Mouse (Mus musculus): ENCODE data around the gene Arhgef28. TPM values are rescaled to one million over a fixed set of nuclear protein-coding genes. Genes with fewer than 3 reads are reported as not detected.

Gene Arhgef28
- polyA plus RNA-seq, 1 experiment from 2014 or later, result 16.7 TPM

- H3K36me3 ChIP-seq, result no peaks in the 10 kb centered on the region
- 25% methylated on average over 12 of the region's 12 CpGs for WGBS
- ATAC-seq (ENCODE audit: low FRiP score), result peak; percentile 63
- peak overlapping the region; percentile 43 for H3K4me3 ChIP-seq
- peak overlapping the region; percentile 59 for H3K9ac ChIP-seq
- peak overlapping the region; percentile 92 for H3K4me2 ChIP-seq (replicated peaks)
- H3K4me1 ChIP-seq, result peaks cover 16% of the 10 kb centered on the region
- no peaks in the 10 kb centered on the region for H3K9me3 ChIP-seq (replicated peaks)
- peak overlapping the region; percentile 71 for H3K27ac ChIP-seq
- peaks cover 18% of the 10 kb centered on the region; the same call in 1 of the 2 replicates for H3K27me3 ChIP-seq
Measured at GRCm38 (mm10) chr13:98016923-98017588, 189.2 kb downstream of the Arhgef28 start.

GRCm38 (mm10) chr13:98015981-98016922, 190.0 kb downstream of the Arhgef28 start:
- no peaks in the 10 kb centered on the region for H3K36me3 ChIP-seq
- no peaks in the 10 kb centered on the region for H3K9me3 ChIP-seq (replicated peaks)
- peak; percentile 63 for ATAC-seq (ENCODE audit: low FRiP score)
- peak overlapping the region; percentile 43 for H3K4me3 ChIP-seq
- H3K27ac ChIP-seq, result peak overlapping the region; percentile 71
- peaks cover 16% of the 10 kb centered on the region for H3K4me1 ChIP-seq
- WGBS, result 6% methylated on average over 33 of the region's 33 CpGs
- peaks cover 18% of the 10 kb centered on the region; the same call in 1 of the 2 replicates for H3K27me3 ChIP-seq
- peak overlapping the region; percentile 92 for H3K4me2 ChIP-seq (replicated peaks)
- peak overlapping the region; percentile 59 for H3K9ac ChIP-seq

- Histone ChIP-seq H3K4me3 (0 out of 2 replicates have a peak overlapping the region, but pooled peaks have one; percentile 43), H3K36me3 (no peaks in the 10 kb centered on the region), H3K27ac (no peak overlapping the region), H3K9ac (no peak overlapping the region), H3K27me3 (peaks cover 18% of the 10 kb centered on the region; the same call in 1 of the 2 replicates), H3K9me3 (replicated peaks) (no peaks in the 10 kb centered on the region), H3K4me1 (peaks cover 16% of the 10 kb centered on the region), H3K4me2 (replicated peaks) (peak overlapping the region; percentile 92)
- WGBS, result 63% methylated on average over 3 of the region's 3 CpGs
- no peak for ATAC-seq (ENCODE audit: low FRiP score)
Measured at GRCm38 (mm10) chr13:98014892-98015291, 191.3 kb downstream of the Arhgef28 start.

DNA sequence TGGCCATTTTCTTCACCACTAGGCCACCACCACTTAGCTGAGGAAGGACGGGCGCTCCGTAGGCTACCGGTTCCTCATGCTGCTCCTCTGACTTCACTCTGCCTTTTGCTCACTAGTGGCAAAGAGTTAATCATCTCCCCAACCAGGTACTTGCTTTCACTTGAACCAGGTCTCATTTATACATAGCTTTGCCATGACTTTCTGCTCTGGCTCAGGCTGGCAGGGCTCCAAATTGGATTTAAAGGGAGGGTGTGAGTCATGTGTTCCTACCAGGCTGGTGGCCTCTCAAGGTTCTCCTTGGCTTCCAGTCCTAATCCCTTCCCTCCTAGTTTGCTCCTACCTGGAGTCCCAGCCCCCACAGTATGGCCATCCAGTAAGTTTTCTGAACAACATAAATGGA, 192.5 kb downstream of the Arhgef28 start:
- Histone ChIP-seq H3K9me3 (replicated peaks) (no peaks in the 10 kb centered on the region), H3K36me3 (no peaks in the 10 kb centered on the region), H3K4me1 (peaks cover 16% of the 10 kb centered on the region), H3K9ac (no peak overlapping the region), H3K4me3 (no peak overlapping the region), H3K27ac (no peak overlapping the region), H3K27me3 (peaks cover 18% of the 10 kb centered on the region; the same call in 1 of the 2 replicates), H3K4me2 (replicated peaks) (no peak overlapping the region)
- WGBS, result 95% methylated on average over 4 of the region's 4 CpGs
- ATAC-seq (ENCODE audit: low FRiP score), result no peak

GRCm38 (mm10) chr13:98011931-98012341, 194.3 kb downstream of the Arhgef28 start:
- Histone ChIP-seq H3K36me3 (no peaks in the 10 kb centered on the region), H3K9ac (no peak overlapping the region), H3K4me3 (no peak overlapping the region), H3K27me3 (peaks cover 14% of the 10 kb centered on the region; the same call in 1 of the 2 replicates), H3K4me1 (peaks cover 13% of the 10 kb centered on the region), H3K9me3 (replicated peaks) (no peaks in the 10 kb centered on the region), H3K4me2 (replicated peaks) (no peak overlapping the region), H3K27ac (no peak overlapping the region)
- 51% methylated on average over 6 of the region's 6 CpGs for WGBS
- no peak for ATAC-seq (ENCODE audit: low FRiP score)

- no peaks in the 10 kb centered on the region for H3K9me3 ChIP-seq (replicated peaks)
- H3K4me1 ChIP-seq, result no peaks in the 10 kb centered on the region
- H3K9ac ChIP-seq, result no peak overlapping the region
- 73% methylated on average over 4 of the region's 4 CpGs for WGBS
- no peaks in the 10 kb centered on the region for H3K36me3 ChIP-seq
- ATAC-seq (ENCODE audit: low FRiP score), result no peak
- no peaks in the 10 kb centered on the region for H3K27me3 ChIP-seq
- no peak overlapping the region for H3K4me3 ChIP-seq
- H3K4me2 ChIP-seq (replicated peaks), result no peak overlapping the region
- H3K27ac ChIP-seq, result no peak overlapping the region
Measured at GRCm38 (mm10) chr13:98009070-98009469, 197.2 kb downstream of the Arhgef28 start.

- H3K4me2 ChIP-seq (replicated peaks), result no peak overlapping the region
- no peaks in the 10 kb centered on the region for H3K27me3 ChIP-seq
- no peaks in the 10 kb centered on the region for H3K36me3 ChIP-seq
- WGBS, result 94% methylated on average over 9 of the region's 10 CpGs
- H3K9me3 ChIP-seq (replicated peaks), result no peaks in the 10 kb centered on the region
- H3K4me3 ChIP-seq, result no peak overlapping the region
- ATAC-seq (ENCODE audit: low FRiP score), result no peak
- no peak overlapping the region for H3K9ac ChIP-seq
- no peaks in the 10 kb centered on the region for H3K4me1 ChIP-seq
- no peak overlapping the region for H3K27ac ChIP-seq
Measured at GRCm38 (mm10) chr13:98008588-98008987, 197.7 kb downstream of the Arhgef28 start.

DNA sequence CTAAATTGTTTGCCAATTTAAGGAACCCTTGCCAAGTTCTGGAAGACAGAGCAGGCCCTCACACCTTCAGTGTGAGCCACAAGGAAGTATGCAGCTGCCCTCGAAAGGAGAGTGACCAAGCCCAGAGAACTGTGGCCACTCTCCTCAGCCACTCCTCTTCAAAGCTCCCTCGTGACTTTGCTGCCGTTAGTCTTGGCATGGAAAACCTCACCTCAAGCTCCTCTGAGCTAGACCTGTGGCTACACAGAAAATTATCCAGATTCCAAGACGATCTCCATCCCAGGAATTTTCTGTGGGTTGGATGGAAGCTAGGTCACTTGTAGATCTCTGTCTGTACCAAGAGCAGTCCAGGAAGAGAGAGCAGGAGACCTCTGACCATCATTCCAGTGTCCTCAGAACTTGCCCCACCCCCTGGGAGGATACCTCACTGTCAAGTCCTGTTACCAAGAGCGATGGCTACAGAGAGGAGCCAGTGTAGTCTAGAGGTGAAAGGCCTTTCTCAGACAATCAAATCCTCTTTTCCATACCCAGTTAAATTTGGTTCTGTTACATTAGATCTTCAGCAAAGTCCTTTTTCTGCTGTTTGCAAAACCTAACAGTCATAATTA, 200.5 kb downstream of the Arhgef28 start:
- WGBS, result 85% methylated on average over 5 of the region's 5 CpGs
- Histone ChIP-seq H3K9ac (no peak overlapping the region), H3K4me3 (no peak overlapping the region), H3K4me2 (replicated peaks) (no peak overlapping the region), H3K27me3 (no peaks in the 10 kb centered on the region), H3K36me3 (no peaks in the 10 kb centered on the region), H3K4me1 (no peaks in the 10 kb centered on the region), H3K27ac (no peak overlapping the region), H3K9me3 (replicated peaks) (no peaks in the 10 kb centered on the region)
- ATAC-seq (ENCODE audit: low FRiP score), result no peak

DNA sequence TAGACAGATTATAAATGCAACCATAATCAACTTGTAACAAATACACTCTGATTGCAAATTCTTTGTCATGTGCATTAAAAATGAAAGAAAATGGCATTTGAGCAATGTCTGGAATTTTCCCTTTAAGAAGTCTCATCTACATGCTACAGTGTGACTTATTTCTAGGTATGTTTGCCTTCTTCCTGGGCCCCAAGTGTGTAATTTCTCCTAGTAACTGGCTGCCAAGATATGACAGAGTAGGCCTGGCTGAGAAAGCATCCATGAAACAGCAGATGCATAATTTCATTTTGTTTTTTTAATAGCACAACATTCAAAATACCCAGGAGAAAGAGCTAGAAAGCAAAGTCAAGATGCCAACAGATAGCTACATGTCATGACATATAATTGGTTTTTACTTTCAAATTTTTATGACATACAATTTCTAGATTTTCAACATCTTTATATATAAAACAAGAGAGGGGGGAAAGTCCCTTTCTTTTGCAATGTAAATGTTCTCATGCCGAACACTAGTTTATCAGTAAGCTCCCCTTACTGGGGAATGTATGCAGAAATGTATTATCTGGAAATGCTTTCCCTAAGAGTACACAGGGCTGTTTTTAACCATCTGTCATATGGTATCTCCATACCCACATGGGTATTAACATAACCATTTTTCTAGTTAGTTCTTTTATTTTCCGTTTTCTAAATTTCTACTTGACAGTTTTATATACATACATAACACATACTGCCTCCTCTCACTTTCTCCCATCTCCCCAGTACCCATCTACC, 201.4 kb downstream of the Arhgef28 start:
- 90% methylated on average over 2 of the region's 2 CpGs for WGBS

DNA sequence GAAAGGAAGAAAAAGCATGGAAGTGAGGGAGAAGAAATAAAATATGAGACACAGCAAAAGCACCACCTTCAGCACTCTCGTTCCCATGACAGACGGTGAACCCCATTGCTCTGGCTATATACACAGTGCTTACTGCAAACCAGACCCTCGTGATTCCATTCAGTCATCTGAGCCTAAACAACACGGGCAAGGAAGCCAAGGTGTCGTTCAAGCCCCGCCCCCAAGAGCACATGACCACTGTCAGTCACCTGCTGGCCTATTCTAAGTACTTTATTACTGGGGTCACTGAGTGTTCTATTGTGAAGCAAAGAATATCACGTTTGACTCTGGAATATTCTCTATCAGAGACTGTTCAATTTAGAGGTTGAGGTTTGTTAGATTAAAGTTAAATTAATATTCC, 202.5 kb downstream of the Arhgef28 start:
- no peak overlapping the region for H3K27ac ChIP-seq
- peaks cover 1% of the 10 kb centered on the region for H3K4me1 ChIP-seq
- no peak overlapping the region for H3K9ac ChIP-seq
- ATAC-seq (ENCODE audit: low FRiP score), result no peak
- H3K36me3 ChIP-seq, result no peaks in the 10 kb centered on the region
- H3K4me2 ChIP-seq (replicated peaks), result no peak overlapping the region
- H3K9me3 ChIP-seq (replicated peaks), result no peaks in the 10 kb centered on the region
- no peaks in the 10 kb centered on the region for H3K27me3 ChIP-seq
- H3K4me3 ChIP-seq, result no peak overlapping the region
- WGBS, result 52% methylated on average over 7 of the region's 7 CpGs

More for the DNA sequence above, 201.4 kb downstream of the Arhgef28 start:
- no peak overlapping the region for H3K27ac ChIP-seq
- H3K9ac ChIP-seq, result no peak overlapping the region
- no peaks in the 10 kb centered on the region for H3K27me3 ChIP-seq
- H3K4me1 ChIP-seq, result no peaks in the 10 kb centered on the region
- no peak for ATAC-seq (ENCODE audit: low FRiP score)
- no peak overlapping the region for H3K4me2 ChIP-seq (replicated peaks)
- H3K9me3 ChIP-seq (replicated peaks), result no peaks in the 10 kb centered on the region
- H3K36me3 ChIP-seq, result no peaks in the 10 kb centered on the region
- H3K4me3 ChIP-seq, result no peak overlapping the region

- Histone ChIP-seq H3K4me3 (no peak overlapping the region), H3K36me3 (no peaks in the 10 kb centered on the region), H3K4me1 (peaks cover 6% of the 10 kb centered on the region), H3K27me3 (no peaks in the 10 kb centered on the region), H3K4me2 (replicated peaks) (no peak overlapping the region), H3K27ac (no peak overlapping the region), H3K9ac (no peak overlapping the region), H3K9me3 (replicated peaks) (no peaks in the 10 kb centered on the region)
- ATAC-seq (ENCODE audit: low FRiP score), result no peak
- WGBS, result 84% methylated on average over 5 of the region's 5 CpGs
Measured at GRCm38 (mm10) chr13:98002598-98002997, 203.6 kb downstream of the Arhgef28 start.
